Mouse (Mus musculus) intestine, postnatal 0 days (tissue): ENCODE data around the gene 2810006K23Rik. TPM values are rescaled to one million over a fixed set of nuclear protein-coding genes. Genes with fewer than 3 reads are reported as not detected.
A peak's percentile ranks its signal among the peaks of the same experiment; 100 is the strongest.
"Not testable (repeated sequence)": the region's sequence is repeated elsewhere in the genome, so short reads cannot be mapped to it uniquely, and the experiment has no call there.

Source experiments
- ATAC-seq: fragments of 200-750 bp; cut with Nextera tagmentation; 2 replicates; pipeline ENCODE4 v1.8.0; 2017; ENCODE audit warnings: mild to moderate bottlenecking, moderate TSS enrichment, moderate library complexity
- H3K27ac ChIP-seq: fragments of 300-500 bp; sonication (generic); 2 replicates; pipeline ENCODE4 v1.5.1; 2014; ENCODE audit warnings: mild to moderate bottlenecking, low read depth, low read length, moderate library complexity
- H3K27me3 ChIP-seq: fragments of 300-500 bp; sonication (generic); replicated peaks from 2 replicates; pipeline ENCODE4 v1.6.1; 2014; ENCODE audit warnings: low read length, mixed read lengths; ENCODE audit not compliant: control insufficient read depth, insufficient read depth
- H3K36me3 ChIP-seq: fragments of 300-500 bp; sonication (generic); 2 replicates; pipeline ENCODE4 v1.6.1; 2014; ENCODE audit warnings: mild to moderate bottlenecking, moderate library complexity; ENCODE audit not compliant: control insufficient read depth, insufficient read depth
- H3K4me1 ChIP-seq: fragments of 300-500 bp; sonication (generic); replicated peaks from 2 replicates; pipeline ENCODE4 v1.6.1; 2014; ENCODE audit warnings: antibody characterized with exemption, low read length, mixed read lengths; ENCODE audit not compliant: control insufficient read depth, insufficient read depth
- H3K4me2 ChIP-seq: fragments of 300-500 bp; sonication (generic); replicated peaks from 2 replicates; pipeline ENCODE4 v1.6.1; 2014; ENCODE audit warnings: low read depth, mild to moderate bottlenecking, moderate library complexity
- H3K4me3 ChIP-seq: fragments of 300-500 bp; sonication (generic); 2 replicates; pipeline ENCODE4 v1.5.1; 2014; ENCODE audit warnings: low read depth, low read length
- H3K9ac ChIP-seq: fragments of 300-500 bp; sonication (generic); 2 replicates; pipeline ENCODE4 v1.6.1; 2014; ENCODE audit warnings: mild to moderate bottlenecking, low read depth, low read length
- H3K9me3 ChIP-seq: fragments of 300-500 bp; sonication (generic); 2 replicates; pipeline ENCODE4 v1.6.1; 2016; ENCODE audit warnings: mixed run types; ENCODE audit not compliant: control insufficient read depth
- CTCF ChIP-seq: sonication (generic); IDR thresholded peaks from 2 replicates; pipeline ENCODE4 v1.5.1; 2016; ENCODE audit warnings: low read depth, mild to moderate bottlenecking, control low read depth, antibody characterized with exemption, moderate library complexity
- WGBS: fragments of 180-500 bp; shearing (Covaris S2); extraction: QIAGEN DNeasy Blood & Tissue Kit; methylation state at CpG from one replicate; pipeline ENCODE4 v1.1.7; 2014; 5-methylcytosine and 5-hydroxymethylcytosine counted together
- polyA plus RNA-seq: library from polyadenylated mRNA; unstranded; fragments of >200 nt; fragmentation: Nextera tagmentation; extraction: Ambion mirVana; gene quantifications from 2 replicates; pipeline ENCODE4 v1.2.1, GENCODE M21; 2015

The 2810006K23Rik gene
- polyA plus RNA-seq, 1 experiment from 2014 or later = 5.0 TPM

DNA sequence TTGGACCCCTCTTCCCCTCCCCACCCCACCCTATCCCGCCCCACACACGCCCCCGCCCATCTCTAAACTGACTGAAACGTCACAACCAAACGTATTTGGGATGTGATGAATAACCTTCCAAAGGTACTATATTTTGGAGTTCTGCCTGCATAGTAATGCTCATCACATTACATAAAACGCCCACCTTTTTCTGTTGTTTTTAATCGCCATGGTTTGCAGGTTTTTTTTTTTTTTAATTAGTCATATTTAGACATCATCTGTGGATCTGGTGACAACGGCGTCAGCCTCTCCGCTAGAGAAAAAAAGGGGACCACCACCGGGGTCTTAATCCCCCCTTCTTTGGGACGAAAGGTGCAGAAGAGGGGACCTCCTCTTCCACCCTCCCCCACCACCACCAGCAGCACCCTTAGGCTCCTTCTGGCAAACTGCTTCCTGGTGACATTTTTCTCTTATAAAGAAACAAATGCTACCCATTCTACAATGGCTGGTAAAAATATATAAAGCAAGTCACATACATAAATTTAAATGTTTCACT, 27.6 kb downstream of the 2810006K23Rik start:
- ATAC-seq = no peak
- Histone ChIP-seq H3K27ac (no peak overlapping the region), H3K9ac (no peak overlapping the region), H3K9me3 (no peaks in the 10 kb centered on the region), H3K36me3 (no peaks in the 10 kb centered on the region), H3K4me2 (peak overlapping the region; percentile 93), H3K27me3 (no peaks in the 10 kb centered on the region), H3K4me1 (peaks cover 8% of the 10 kb centered on the region; the same call in 1 of the 2 replicates), H3K4me3 (peak overlapping the region; percentile 96)
- WGBS = 9% methylated on average over 12 of the region's 12 CpGs
- TF ChIP-seq CTCF = no peak

DNA sequence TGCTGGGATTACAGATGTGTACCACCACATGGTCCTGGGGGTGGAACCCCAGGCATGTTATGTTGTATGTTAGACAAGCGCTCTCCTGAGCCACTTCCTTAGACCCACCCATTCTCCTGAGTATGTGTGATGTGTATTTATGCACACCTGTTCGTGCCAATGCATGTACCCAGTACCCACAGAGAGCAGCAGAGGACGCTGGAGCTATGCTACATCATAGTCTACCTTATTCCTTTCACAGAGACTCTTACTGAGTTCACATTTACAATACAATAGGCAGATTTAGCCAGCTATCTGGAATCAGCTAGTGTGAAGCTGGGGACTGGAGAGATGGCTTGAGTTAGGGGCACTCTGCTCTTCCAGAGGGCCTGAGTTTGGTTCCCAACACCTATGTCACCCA, 28.8 kb downstream of the 2810006K23Rik start:
- peak; percentile 39 for TF ChIP-seq CTCF
- H3K4me2 ChIP-seq = no peak overlapping the region
- H3K27me3 ChIP-seq = no peaks in the 10 kb centered on the region
- H3K4me1 ChIP-seq = peaks cover 4% of the 10 kb centered on the region; the same call in 1 of the 2 replicates
- H3K27ac ChIP-seq = no peak overlapping the region
- 52% methylated on average over 3 of the region's 3 CpGs for WGBS
- H3K9me3 ChIP-seq = no peaks in the 10 kb centered on the region
- H3K9ac ChIP-seq = no peak overlapping the region
- H3K36me3 ChIP-seq = no peaks in the 10 kb centered on the region
- H3K4me3 ChIP-seq = no peak overlapping the region
- ATAC-seq = no peak

DNA sequence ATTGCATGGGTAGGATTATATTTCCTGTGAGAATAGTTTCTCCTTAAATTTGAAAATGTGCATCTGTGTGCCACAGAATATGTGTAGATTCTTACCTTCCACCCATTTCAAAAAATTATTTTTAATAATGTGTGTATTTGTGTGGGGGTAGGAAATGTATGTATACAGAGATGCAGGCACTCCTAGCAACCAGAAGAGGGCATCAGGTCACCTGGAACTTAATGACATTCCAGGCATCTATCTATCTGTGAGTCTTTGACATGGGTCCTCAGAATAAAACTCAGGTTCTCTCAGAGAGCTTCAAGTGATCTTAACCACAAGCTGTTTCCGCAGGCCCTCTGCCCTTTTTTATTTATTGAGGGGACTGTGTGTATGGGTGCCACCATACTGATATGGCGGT, 31.8 kb downstream of the 2810006K23Rik start:
- Histone ChIP-seq H3K4me3 (no peak overlapping the region), H3K9me3 (no peaks in the 10 kb centered on the region), H3K27ac (no peak overlapping the region), H3K9ac (no peak overlapping the region), H3K27me3 (no peaks in the 10 kb centered on the region), H3K4me1 (no peaks in the 10 kb centered on the region), H3K4me2 (no peak overlapping the region), H3K36me3 (no peaks in the 10 kb centered on the region)
- 83% methylated on average over 2 of the region's 2 CpGs for whole genome bisulfite sequencing
- peak; percentile 61 for TF ChIP-seq CTCF
- ATAC-seq = no peak

DNA sequence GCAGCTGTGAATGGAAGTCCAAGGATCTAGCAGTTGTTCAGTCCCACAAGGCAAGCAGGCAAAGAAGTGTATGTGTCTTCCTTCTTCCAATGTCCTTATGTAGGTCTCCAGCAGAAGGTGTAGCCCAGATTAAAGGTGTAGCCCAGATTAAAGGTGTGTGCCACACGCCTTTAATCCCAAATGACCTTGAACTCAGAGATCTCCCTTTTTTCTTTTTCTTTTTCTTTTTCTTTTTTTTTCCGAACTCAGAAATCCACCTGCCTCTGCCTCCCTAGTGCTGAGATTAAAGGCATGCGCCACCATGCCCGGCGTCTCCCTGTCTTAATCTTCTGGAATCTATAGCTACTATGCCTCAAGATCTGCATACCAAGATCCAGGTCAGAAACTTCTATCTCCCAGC, 35.1 kb downstream of the 2810006K23Rik start, which contains the start of gene Cdk2ap1:
Gene Cdk2ap1 (minus strand): TSS at position 101 of the 400 bp plus-strand sequence.
- not testable (repeated sequence) for ATAC-seq, H3K36me3 ChIP-seq, H3K4me3 ChIP-seq, H3K27me3 ChIP-seq, H3K4me1 ChIP-seq, H3K9ac ChIP-seq, H3K9me3 ChIP-seq, H3K4me2 ChIP-seq, H3K27ac ChIP-seq
- 91% methylated on average over 5 of the region's 5 CpGs for WGBS

DNA sequence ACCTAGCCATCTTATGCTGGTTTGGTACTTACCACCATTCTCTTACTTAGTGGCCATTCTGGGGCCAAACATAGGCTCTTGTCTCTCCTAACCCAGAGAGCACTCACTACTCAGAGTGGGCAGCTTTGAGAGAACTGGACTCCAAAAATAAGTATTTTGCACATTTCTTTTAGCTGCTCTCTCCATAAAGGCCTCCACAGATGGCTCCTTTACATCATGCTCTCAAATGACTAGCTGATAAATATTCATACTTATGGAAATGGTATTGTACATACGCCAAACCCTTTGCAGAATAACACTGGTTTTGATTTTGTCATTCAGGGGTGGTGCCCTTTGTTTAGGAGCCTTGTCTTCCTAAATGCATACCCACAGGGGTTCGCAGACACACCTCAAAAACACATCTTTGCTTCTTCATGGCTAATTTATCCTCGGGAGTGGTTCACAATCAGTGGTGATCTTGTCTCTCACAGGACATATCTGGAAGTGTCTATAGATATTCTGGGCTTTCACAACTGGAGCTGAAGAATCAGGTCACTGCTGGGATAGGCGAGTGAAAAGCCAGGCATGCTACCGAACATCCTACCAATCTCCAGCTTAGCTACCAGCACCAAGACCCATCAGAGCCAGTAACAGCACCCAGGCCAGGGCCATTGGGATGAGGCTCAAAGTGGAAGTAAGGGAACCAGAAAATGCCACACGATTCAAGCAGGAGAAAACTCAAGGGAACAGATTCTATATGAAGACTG, 36.5 kb downstream of the 2810006K23Rik start:
- Histone ChIP-seq H3K27me3 (no peaks in the 10 kb centered on the region), H3K36me3 (peaks cover 8% of the 10 kb centered on the region), H3K4me1 (no peaks in the 10 kb centered on the region), H3K27ac (no peak overlapping the region), H3K4me2 (no peak overlapping the region), H3K4me3 (no peak overlapping the region), H3K9me3 (no peaks in the 10 kb centered on the region), H3K9ac (no peak overlapping the region)
- WGBS = 92% methylated on average over 6 of the region's 6 CpGs
- ATAC-seq = no peak
- TF ChIP-seq CTCF = no peak

DNA sequence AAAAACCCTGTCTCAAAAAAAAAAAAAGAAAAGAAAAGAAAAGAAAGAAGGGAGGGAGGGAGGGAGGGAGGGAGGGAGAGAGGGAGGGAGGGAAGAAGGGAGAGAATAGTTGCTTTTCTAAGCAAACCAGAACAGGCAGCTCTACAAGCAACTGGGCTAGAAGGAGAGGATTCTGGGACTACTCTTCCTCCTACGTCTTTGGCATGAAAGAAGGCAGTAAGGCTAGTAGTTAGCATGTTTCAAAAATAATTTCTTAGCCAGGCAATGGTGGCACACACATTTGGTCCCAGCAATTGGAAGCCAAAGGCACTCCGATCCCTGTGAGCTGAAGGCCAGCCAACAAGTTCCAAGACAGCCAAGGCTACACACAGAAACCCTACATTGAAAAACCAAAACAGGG, 37.9 kb downstream of the 2810006K23Rik start:
- no peak for TF ChIP-seq CTCF
- no peak for ATAC-seq

More for the DNA sequence above, 37.9 kb downstream of the 2810006K23Rik start:
- Histone ChIP-seq H3K27ac (no peak overlapping the region), H3K36me3 (peaks cover 22% of the 10 kb centered on the region), H3K27me3 (no peaks in the 10 kb centered on the region), H3K9ac (no peak overlapping the region), H3K4me1 (no peaks in the 10 kb centered on the region), H3K9me3 (no peaks in the 10 kb centered on the region), H3K4me3 (no peak overlapping the region), H3K4me2 (no peak overlapping the region)
- 93% methylated on average over 2 of the region's 2 CpGs for WGBS
